Mouse (Mus musculus): ENCODE measurements around the gene D8Ertd738e. TPM values are rescaled to one million over a fixed set of nuclear protein-coding genes. Genes with fewer than 3 reads are reported as not detected.

D8Ertd738e gene
- total RNA-seq, 2 experiments from 2014 or later: 267 to 283 TPM

- no peak for DNase-seq
Measured at GRCm38 (mm10) chr8:84236410-84236997, 13.0 kb downstream of the D8Ertd738e start.

GRCm38 (mm10) chr8:84235746-84236409 is 13.6 kb downstream of the D8Ertd738e start:
- peak; percentile 73 to 80 for DNase-seq

- peak; percentile 69 to 79 for DNase-seq
Measured at GRCm38 (mm10) chr8:84233055-84233454, 16.5 kb downstream of the D8Ertd738e start.

- DNase-seq: no peak
Measured at GRCm38 (mm10) chr8:84230735-84231134, 18.8 kb downstream of the D8Ertd738e start.

GRCm38 (mm10) chr8:84223322-84224029 is 26.0 kb downstream of the D8Ertd738e start:
- peak in 1 of 2 experiments; percentile 57 for DNase-seq

- no peak for DNase-seq
Measured at GRCm38 (mm10) chr8:84222566-84223165, 26.9 kb downstream of the D8Ertd738e start.

GRCm38 (mm10) chr8:84220105-84220504 is 29.4 kb downstream of the D8Ertd738e start:
- DNase-seq: no peak

GRCm38 (mm10) chr8:84218143-84218542 is 31.4 kb downstream of the D8Ertd738e start:
- DNase-seq: no peak

GRCm38 (mm10) chr8:84217206-84217605 is 32.3 kb downstream of the D8Ertd738e start:
- no peak for DNase-seq

GRCm38 (mm10) chr8:84213277-84213676 is 36.2 kb downstream of the D8Ertd738e start:
- DNase-seq: no peak

- DNase-seq: no peak
Measured at GRCm38 (mm10) chr8:84211881-84212563, 37.5 kb downstream of the D8Ertd738e start.

GRCm38 (mm10) chr8:84211202-84211601 is 38.3 kb downstream of the D8Ertd738e start:
- DNase-seq: no peak

- peak; percentile 84 to 89 for DNase-seq
Measured at GRCm38 (mm10) chr8:84210167-84210791, 39.2 kb downstream of the D8Ertd738e start.

- no peak for DNase-seq
Measured at GRCm38 (mm10) chr8:84208381-84209380, 40.8 kb downstream of the D8Ertd738e start.

- peak; percentile 62 to 71 for DNase-seq
Measured at GRCm38 (mm10) chr8:84207811-84208210, 41.7 kb downstream of the D8Ertd738e start.

GRCm38 (mm10) chr8:84206666-84207065 is 42.9 kb downstream of the D8Ertd738e start:
- DNase-seq: no peak

- no peak for DNase-seq
Measured at GRCm38 (mm10) chr8:84205073-84205472, 44.4 kb downstream of the D8Ertd738e start.

GRCm38 (mm10) chr8:84203975-84204772 is 45.3 kb downstream of the D8Ertd738e start:
- DNase-seq: peak; percentile 84 to 86

All from adrenal gland, postnatal 36 days (tissue).